Mouse (Mus musculus) cerebellum, adult 2 months (tissue): ENCODE measurements around the gene Dnaaf2.

Experiments
- CTCF ChIP-seq: fragments of 200-500 bp; IDR thresholded peaks from 2 replicates; pipeline ENCODE4 v1.5.1; 2011; ENCODE audit warnings: low read depth, mild to moderate bottlenecking, control low read depth, low read length, moderate library complexity, borderline replicate concordance; ENCODE audit not compliant: insufficient read depth
- POLR2A ChIP-seq: fragments of 200-500 bp; IDR thresholded peaks from 2 replicates; pipeline ENCODE4 v1.6.1; 2011; ENCODE audit warnings: low read length, control low read depth, borderline replicate concordance; ENCODE audit not compliant: insufficient read depth

DNA sequence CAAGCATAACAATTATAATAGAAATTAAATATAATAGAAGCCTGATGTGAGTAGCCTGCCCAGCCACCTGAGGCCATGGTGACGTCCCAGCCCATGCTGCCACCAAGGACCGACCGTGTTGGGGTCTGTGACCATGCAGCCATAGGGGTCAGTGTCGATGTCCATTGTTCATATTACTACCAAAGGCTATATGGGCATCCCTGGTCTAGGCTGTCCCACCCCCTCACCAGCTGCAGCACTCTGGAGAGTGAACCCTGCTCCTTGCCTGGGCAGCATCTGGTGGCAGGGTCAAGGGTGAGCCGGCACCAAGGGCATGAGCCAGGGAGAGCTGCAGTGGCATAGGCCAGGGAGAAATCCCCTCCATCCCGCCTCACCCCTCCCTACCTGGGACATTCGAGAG lies 58.4 kb downstream of the Dnaaf2 start:
- TF ChIP-seq CTCF = no peak
- TF ChIP-seq POLR2A = no peak
